Mouse (Mus musculus) CH12.LX (cell line): ENCODE results near the gene Akr7a5. TPM values are rescaled to one million over a fixed set of nuclear protein-coding genes. Genes with fewer than 3 reads are reported as not detected.

ENCODE experiments used
- DNase-seq: peaks from one replicate; pipeline ENCODE4 v3.0.0-alpha.2; 2013; ENCODE audit errors: extremely low read depth
- H3K27ac ChIP-seq: 2 replicates; pipeline ENCODE4 v1.5.1; 2012; ENCODE audit warnings: low read depth, mild to moderate bottlenecking, control low read depth, moderate library complexity; ENCODE audit not compliant: insufficient read depth
- H3K27me3 ChIP-seq: replicated peaks from 2 replicates; pipeline ENCODE3; 2012; ENCODE audit warnings: inconsistent platforms
- H3K36me3 ChIP-seq, 2 experiments: replicated peaks in 1 of 2; 2 replicates each; pipeline versions ENCODE3 to v1.6.1; 2012; ENCODE audit warnings: inconsistent platforms in 1 of 2, low read length in 1 of 2, mild to moderate bottlenecking in 1 of 2, mixed read lengths in 1 of 2, moderate library complexity in 1 of 2; ENCODE audit not compliant: control insufficient read depth in 1 of 2, insufficient read depth in 1 of 2
- H3K4me1 ChIP-seq, 2 experiments: 2 replicates each; pipeline ENCODE4 v1.6.1; 2012; ENCODE audit warnings: inconsistent platforms in 1 of 2, moderate library complexity in 1 of 2; ENCODE audit not compliant: insufficient read depth in 2 of 2, control insufficient read depth in 1 of 2
- H3K4me2 ChIP-seq: 2 replicates; pipeline ENCODE4 v1.6.1; 2012; ENCODE audit warnings: low read depth, mild to moderate bottlenecking, control low read depth; ENCODE audit not compliant: poor library complexity, insufficient read depth, severe bottlenecking
- H3K4me3 ChIP-seq, 3 experiments: fragments of 150-350 bp in 1 of 3; sonication (generic) in 1 of 3; replicated peaks in 1 of 3; 2 replicates each; pipeline versions ENCODE3 to v1.5.1; 2011 to 2012; ENCODE audit warnings: low read depth in 2 of 3, low read length in 2 of 3, mild to moderate bottlenecking in 2 of 3, moderate library complexity in 2 of 3, control low read depth in 1 of 3, improper control_type of control experiment in 1 of 3, inconsistent platforms in 1 of 3, mixed read lengths in 1 of 3; ENCODE audit not compliant: poor library complexity in 1 of 3
- H3K79me2 ChIP-seq: replicated peaks from 2 replicates; pipeline ENCODE4 v1.6.1; 2012; ENCODE audit warnings: mild to moderate bottlenecking, moderate library complexity; ENCODE audit not compliant: control insufficient read depth, poor library complexity, insufficient read depth, severe bottlenecking; ENCODE audit errors: extremely low read depth
- H3K9ac ChIP-seq: 2 replicates; pipeline ENCODE4 v1.6.1; 2012; ENCODE audit warnings: low read depth, mild to moderate bottlenecking, control low read depth, moderate library complexity; ENCODE audit not compliant: insufficient read depth
- H3K9me3 ChIP-seq: replicated peaks from 2 replicates; pipeline ENCODE3; 2012; ENCODE audit warnings: low read length, inconsistent platforms, mixed read lengths
- BHLHE40 ChIP-seq: IDR thresholded peaks from 2 replicates; pipeline ENCODE4 v1.6.1; 2011; ENCODE audit warnings: mild to moderate bottlenecking, low read depth, low read length, improper control_type of control experiment
- CHD2 ChIP-seq: IDR thresholded peaks from 2 replicates; pipeline ENCODE4 v1.6.1; 2011; ENCODE audit warnings: low read length, improper control_type of control experiment
- CTCF ChIP-seq, 2 experiments: IDR thresholded peaks in 1 of 2; conservative IDR thresholded peaks in 1 of 2; 2 replicates each; pipeline ENCODE4 v1.5.1; 2011 to 2012; ENCODE audit warnings: low read depth in 2 of 2, low read length in 2 of 2, improper control_type of control experiment in 1 of 2, inconsistent platforms in 1 of 2, mild to moderate bottlenecking in 1 of 2, moderate library complexity in 1 of 2
- ELF1 ChIP-seq: IDR thresholded peaks from 2 replicates; pipeline ENCODE4 v1.6.1; 2014; ENCODE audit warnings: low read depth, mild to moderate bottlenecking, inconsistent platforms, low read length, improper control_type of control experiment
- EP300 ChIP-seq: IDR thresholded peaks from 2 replicates; pipeline ENCODE4 v1.6.1; 2011; ENCODE audit warnings: low read length, improper control_type of control experiment
- ETS1 ChIP-seq: conservative IDR thresholded peaks from 2 replicates; pipeline ENCODE4 v1.6.1; 2012; ENCODE audit warnings: low read depth, mild to moderate bottlenecking, inconsistent platforms, low read length, improper control_type of control experiment, moderate library complexity
- HCFC1 ChIP-seq: IDR thresholded peaks from 2 replicates; pipeline ENCODE4 v1.6.1; 2012; ENCODE audit warnings: low read depth, mild to moderate bottlenecking, inconsistent platforms, low read length, improper control_type of control experiment
- IRF4 ChIP-seq: IDR thresholded peaks from 2 replicates; pipeline ENCODE4 v1.6.1; 2014; ENCODE audit warnings: low read depth, mild to moderate bottlenecking, inconsistent platforms, low read length, improper control_type of control experiment
- JUN ChIP-seq: IDR thresholded peaks from 2 replicates; pipeline ENCODE4 v1.6.1; 2011; ENCODE audit warnings: low read depth, mild to moderate bottlenecking, low read length, improper control_type of control experiment, moderate library complexity; ENCODE audit not compliant: insufficient read depth
- MAX ChIP-seq: IDR thresholded peaks from 2 replicates; pipeline ENCODE4 v1.6.1; 2011; ENCODE audit warnings: low read length, improper control_type of control experiment
- MYC ChIP-seq: IDR thresholded peaks from 2 replicates; pipeline ENCODE4 v1.6.1; 2011; ENCODE audit warnings: low read depth, mild to moderate bottlenecking, improper control_type of control experiment, low read length
- NELFE ChIP-seq: IDR thresholded peaks from 2 replicates; pipeline ENCODE4 v1.6.1; 2011; ENCODE audit warnings: low read depth, low read length, improper control_type of control experiment
- POLR2A ChIP-seq: IDR thresholded peaks from 2 replicates; pipeline ENCODE4 v1.6.1; 2011; ENCODE audit warnings: low read depth, mild to moderate bottlenecking, improper control_type of control experiment, low read length
- POLR2AphosphoS2 ChIP-seq: IDR thresholded peaks from 2 replicates; pipeline ENCODE4 v1.6.1; 2011; ENCODE audit warnings: low read depth, low read length, improper control_type of control experiment
- RAD21 ChIP-seq: IDR thresholded peaks from 2 replicates; pipeline ENCODE4 v1.6.1; 2011; ENCODE audit warnings: low read depth, mild to moderate bottlenecking, low read length, improper control_type of control experiment, moderate library complexity
- RCOR1 ChIP-seq: conservative IDR thresholded peaks from 2 replicates; pipeline ENCODE4 v1.6.1; 2012; ENCODE audit warnings: low read depth, mild to moderate bottlenecking, inconsistent platforms, low read length, improper control_type of control experiment
- SMC3 ChIP-seq: IDR thresholded peaks from 2 replicates; pipeline ENCODE4 v1.6.1; 2011; ENCODE audit warnings: low read depth, low read length, improper control_type of control experiment
- TBP ChIP-seq: conservative IDR thresholded peaks from 2 replicates; pipeline ENCODE4 v1.6.1; 2011; ENCODE audit warnings: low read depth, low read length, improper control_type of control experiment
- USF2 ChIP-seq: conservative IDR thresholded peaks from 2 replicates; pipeline ENCODE4 v1.6.1; 2011; ENCODE audit warnings: low read depth, low read length, improper control_type of control experiment
- ZKSCAN1 ChIP-seq: IDR thresholded peaks from 2 replicates; pipeline ENCODE4 v1.6.1; 2012; ENCODE audit warnings: low read depth, inconsistent platforms, low read length, improper control_type of control experiment, borderline replicate concordance
- ZMIZ1 ChIP-seq: IDR thresholded peaks from 2 replicates; pipeline ENCODE4 v1.6.1; 2012; ENCODE audit warnings: low read depth, mild to moderate bottlenecking, inconsistent platforms, low read length, improper control_type of control experiment
- ZNF384 ChIP-seq: IDR thresholded peaks from 2 replicates; pipeline ENCODE4 v1.6.1; 2012; ENCODE audit warnings: low read depth, low read length, improper control_type of control experiment, inconsistent platforms
- dilution Hi-C: fragments of 300-500 bp; cut with MboI; formaldehyde crosslinking; loops from 2 replicates; pipeline ENCODE4 v1.14.3; 2020; ENCODE audit warnings: low sequenced_read_pairs; ENCODE audit not compliant: extremely low pct_unique_long_range_greater_than_20kb, extremely low pct_ligation_motif_present
- in situ Hi-C: fragments of 300-500 bp; cut with MboI; formaldehyde crosslinking; loops from 3 replicates; pipeline ENCODE4 v1.14.3; 2019; ENCODE audit warnings: low sequenced_read_pairs, low pct_ligation_motif_present, low pct_unique_long_range_greater_than_20kb, mixed read lengths
- polyA plus RNA-seq: library from polyadenylated mRNA; unstranded; fragments of >175 nt; gene quantifications from 2 replicates; pipeline ENCODE4 v1.2.1, GENCODE M21; 2012; ENCODE audit warnings: low read depth; ENCODE audit not compliant: insufficient read length
- total RNA-seq, 2 experiments: library from RNA; depleted of rRNA; stranded (reverse); fragments of 300-350 nt in 1 of 2; fragments of >200 nt in 1 of 2; gene quantifications; 2 replicates each; pipeline ENCODE4 v1.2.3; 2012 to 2014

Akr7a5 gene
- total and polyA plus RNA-seq, 3 experiments = 24.2 to 37.7 (median 27.0) TPM

DNA sequence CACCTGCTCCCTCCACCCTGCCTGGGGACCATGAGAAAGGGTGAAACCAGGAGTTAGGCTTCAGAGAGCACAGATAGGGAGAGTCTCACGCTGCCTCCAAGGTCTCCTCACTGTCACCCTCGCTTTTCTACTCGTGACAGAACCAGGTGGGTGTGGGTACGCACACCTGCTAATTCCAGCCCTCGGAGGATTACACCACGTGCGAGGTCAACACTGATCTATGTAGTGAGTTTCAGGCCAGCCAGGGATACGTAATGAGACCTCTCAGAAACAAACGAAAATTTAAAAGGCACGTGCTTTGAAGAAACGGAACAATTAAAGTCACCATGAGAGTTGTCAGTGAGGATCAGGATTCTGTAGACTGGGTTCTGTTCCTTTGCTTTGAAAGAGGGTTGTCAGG lies 7.9 kb downstream of the Akr7a5 start:
- no peak overlapping the region for H3K9ac ChIP-seq
- no peak overlapping the region for H3K4me2 ChIP-seq
- no peak overlapping the region for H3K27ac ChIP-seq
- no peak overlapping the region for H3K4me3 ChIP-seq
- in situ Hi-C loops (no loop called here), dilution Hi-C loops (no loop called here)
- H3K27me3 ChIP-seq = no peaks in the 10 kb centered on the region
- H3K4me1 ChIP-seq = peaks cover 16 to 49% of the 10 kb centered on the region in 2 experiments
- H3K79me2 ChIP-seq = no peaks in the 10 kb centered on the region
- TF ChIP-seq MAX (0 out of 2 replicates have a peak, but pooled peaks have one; percentile 63), BHLHE40 (peak; percentile 65), RAD21 (no peak), ELF1 (no peak)
- TF ChIP-seq, all 38 proteins: peak for 2
- DNase-seq = no peak
- Histone ChIP-seq H3K9me3 (no peaks in the 10 kb centered on the region), H3K36me3 (peaks cover 2 to 47% of the 10 kb centered on the region in 2 experiments)

DNA sequence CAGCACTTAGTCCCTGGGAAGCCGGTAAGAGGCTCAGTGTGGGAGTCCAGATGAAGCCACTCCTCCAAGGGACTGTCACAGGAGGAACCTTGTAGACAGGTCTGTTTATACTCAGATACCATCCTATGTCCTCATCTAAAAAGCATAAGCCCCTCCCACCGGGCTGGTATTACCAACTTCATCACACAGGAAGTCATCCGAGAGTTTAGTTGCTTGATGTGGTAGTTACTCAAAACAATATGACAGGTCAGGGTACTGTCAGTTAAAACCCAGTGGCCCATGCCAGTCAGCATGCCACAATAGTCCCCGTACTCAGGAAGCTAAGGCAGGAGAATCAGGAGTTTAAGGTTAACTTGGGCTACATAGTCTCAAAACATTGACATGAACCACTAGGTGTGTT lies 9.2 kb downstream of the Akr7a5 start:
- TF ChIP-seq JUN = no peak
- no peak for TF ChIP-seq ZKSCAN1
- no peak for TF ChIP-seq POLR2AphosphoS2
- TF ChIP-seq RCOR1 = no peak
- TF ChIP-seq ZMIZ1 = no peak
- TF ChIP-seq IRF4 = no peak
- no peak for TF ChIP-seq USF2
- H3K36me3 ChIP-seq = peaks cover 2 to 39% of the 10 kb centered on the region in 2 experiments
- in situ Hi-C loops (no loop called here), dilution Hi-C loops (no loop called here)
- no peak overlapping the region for H3K4me3 ChIP-seq
- H3K9ac ChIP-seq = no peak overlapping the region
- peaks cover 7 to 37% of the 10 kb centered on the region in 2 experiments for H3K4me1 ChIP-seq
- no peaks in the 10 kb centered on the region for H3K9me3 ChIP-seq
- H3K4me2 ChIP-seq = no peak overlapping the region
- DNase-seq = no peak
- no peaks in the 10 kb centered on the region for H3K79me2 ChIP-seq
- H3K27ac ChIP-seq = no peak overlapping the region
- no peaks in the 10 kb centered on the region for H3K27me3 ChIP-seq

DNA sequence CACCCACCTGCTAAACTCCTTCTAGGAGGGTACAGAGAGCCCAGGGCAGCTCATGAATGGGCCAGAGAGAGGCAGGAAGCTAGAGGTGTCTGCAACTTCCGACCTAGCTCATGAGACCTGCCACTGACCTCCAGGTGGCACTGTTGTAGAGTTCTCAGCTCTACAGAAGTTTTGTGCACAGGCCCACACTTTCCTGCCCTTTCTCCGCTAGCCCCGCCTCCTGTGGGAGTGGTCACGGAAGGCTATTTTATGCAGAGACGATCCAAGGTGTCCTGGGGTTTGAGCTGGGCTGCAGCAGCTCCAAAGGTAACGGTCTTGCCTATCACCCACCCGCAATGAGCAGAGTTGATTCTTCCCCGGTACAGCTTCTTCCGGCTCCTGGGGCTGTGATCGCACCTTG lies 20.1 kb downstream of the Akr7a5 start:
- no peaks in the 10 kb centered on the region for H3K36me3 ChIP-seq
- 0 out of 2 replicates have a peak overlapping the region, but pooled peaks have one; percentile 35 for H3K9ac ChIP-seq
- H3K27ac ChIP-seq = no peak overlapping the region
- H3K4me2 ChIP-seq = peak overlapping the region; percentile 63
- DNase-seq = peak; percentile 97
- H3K79me2 ChIP-seq = no peaks in the 10 kb centered on the region
- H3K27me3 ChIP-seq = peaks cover 3% of the 10 kb centered on the region
- no peaks in the 10 kb centered on the region for H3K9me3 ChIP-seq
- peak overlapping the region; percentile 45 to 53 (median 49) for H3K4me3 ChIP-seq
- TF ChIP-seq IRF4 (no peak), ETS1 (no peak), CHD2 (no peak), CTCF (conservative IDR thresholded peaks at IDR 0.05 in 1 of 2, IDR thresholded peaks at IDR 0.05 in 1 of 2; ENCODE audit: low read depth in 2 of 2, low read length in 2 of 2) (peak; percentile 44 to 85; a peak in 2 of 4 replicates), ELF1 (peak; percentile 80), EP300 (no peak), POLR2AphosphoS2 (no peak), RAD21 (peak; percentile 62), HCFC1 (no peak), NELFE (no peak), MYC (0 out of 2 replicates have a peak, but pooled peaks have one; percentile 46), SMC3 (peak; percentile 53), ZNF384 (no peak), JUN (no peak), POLR2A (peak; percentile 44; the same call in 1 of the 2 replicates), TBP (0 out of 2 replicates have a peak, but pooled peaks have one; percentile 48), USF2 (no peak)
- in situ Hi-C loops = no loop called here
- peaks cover 0 to 16% of the 10 kb centered on the region in 2 experiments; a peak in 2 of 4 replicates for H3K4me1 ChIP-seq
- dilution Hi-C loops = no loop called here
